ENCODE assay signal across 25 mouse cellular contexts in genomic region chr3:79703135-79703534, GRCm38 (mm10). TPM values are rescaled to one million over a fixed set of nuclear protein-coding genes. Genes with fewer than 3 reads are reported as not detected.
A peak's percentile ranks its signal among the peaks of the same experiment; 100 is the strongest.
DNase-seq lines count a peak whose midpoint lies in the region; ATAC-seq lines count a peak whose summit lies in the region.
"Had no signal": no experiment of that assay in that cellular context is flagged by ENCODE, and none has a peak within 500 bp of the region (broad histone marks: within the 10 kb centered on the region; RNA-seq: fewer than 3 reads in every experiment).

No protein-coding gene starts in this region.

- DNase-seq in cerebellum, postnatal 10 days = peak; percentile 34 to 54
- no peak for DNase-seq in cerebellum, adult 9-11 months
- DNase-seq in heart, adult 11 months = peak; percentile 28
- no peak for DNase-seq in heart, adult 18-20 months
- peak; percentile 33 for DNase-seq in layer of hippocampus, adult 9-11 months
- no peak for DNase-seq in layer of hippocampus, postnatal 36 days
- DNase-seq: adrenal gland, adult 8-10 months; adrenal gland, postnatal 25 days; cerebellum, adult 11 months; cerebellum, adult 2 months; cerebellum, postnatal 36 days; embryo, embryonic 11 days; gastrocnemius, postnatal 25 days had no signal

- no peaks in the 10 kb centered on the region for H3K9me3 ChIP-seq in forebrain, embryonic 12.5 days
- H3K9me3 ChIP-seq: embryonic facial prominence, embryonic 10.5 days; embryonic facial prominence, embryonic 13.5 days; forebrain, embryonic 13.5 days; hindbrain, embryonic 12.5 days; hindbrain, embryonic 15.5 days had no signal

- no peak for ATAC-seq in forebrain, embryonic 12.5 days (ENCODE audit: low FRiP score)
- ATAC-seq: activated CD4-positive, CD25-positive, alpha-beta regulatory T cell, adult 4 months; forebrain, embryonic 13.5 days; forebrain, embryonic 16.5 days had no signal

- WGBS in forebrain, embryonic 12.5 days = 87% methylated on average over 4 of the region's 4 CpGs

- no peaks in the 10 kb centered on the region for H3K4me1 ChIP-seq in forebrain, embryonic 12.5 days
- H3K4me1 ChIP-seq: embryonic facial prominence, embryonic 10.5 days; embryonic facial prominence, embryonic 13.5 days; forebrain, embryonic 13.5 days; hindbrain, embryonic 12.5 days; hindbrain, embryonic 15.5 days had no signal

- no peak overlapping the region for H3K4me3 ChIP-seq in forebrain, embryonic 12.5 days (replicated peaks)
- H3K4me3 ChIP-seq: embryonic facial prominence, embryonic 10.5 days; embryonic facial prominence, embryonic 13.5 days; erythroblast, embryonic 14.5 days; forebrain, embryonic 13.5 days; hindbrain, embryonic 12.5 days; hindbrain, embryonic 15.5 days had no signal

- no peak overlapping the region for H3K27ac ChIP-seq in forebrain, embryonic 12.5 days
- H3K27ac ChIP-seq: embryonic facial prominence, embryonic 10.5 days; embryonic facial prominence, embryonic 13.5 days; forebrain, embryonic 13.5 days; hindbrain, embryonic 12.5 days; hindbrain, embryonic 15.5 days had no signal

- H3K36me3 ChIP-seq in forebrain, embryonic 12.5 days (replicated peaks) = no peaks in the 10 kb centered on the region
- H3K36me3 ChIP-seq: embryonic facial prominence, embryonic 10.5 days; embryonic facial prominence, embryonic 13.5 days; hindbrain, embryonic 12.5 days; hindbrain, embryonic 15.5 days had no signal

- H3K9ac ChIP-seq in forebrain, embryonic 12.5 days = no peak overlapping the region
- H3K9ac ChIP-seq: embryonic facial prominence, embryonic 13.5 days; forebrain, embryonic 13.5 days; hindbrain, embryonic 12.5 days; hindbrain, embryonic 15.5 days had no signal

- no peaks in the 10 kb centered on the region for H3K27me3 ChIP-seq in forebrain, embryonic 12.5 days
- H3K27me3 ChIP-seq: embryonic facial prominence, embryonic 13.5 days; forebrain, embryonic 13.5 days; hindbrain, embryonic 12.5 days; hindbrain, embryonic 15.5 days had no signal

- H3K4me2 ChIP-seq in forebrain, embryonic 12.5 days = no peak overlapping the region
- H3K4me2 ChIP-seq: embryonic facial prominence, embryonic 13.5 days; forebrain, embryonic 13.5 days; heart, embryonic 11.5 days; hindbrain, embryonic 12.5 days; hindbrain, embryonic 15.5 days had no signal

RNA-seq across cellular contexts. Expression of gene Rxfp1, which starts 34.5 kb away (rescaled TPM):
- 1 to 10 TPM; 1.6 to 1.7 TPM for total RNA-seq in heart, adult 18-20 months (2021)
- total RNA-seq in layer of hippocampus, postnatal 36 days (2021) = 1 to 10 TPM; 8.1 to 8.4 TPM
- not detected in 2 replicates for polyA plus RNA-seq in forebrain, embryonic 12.5 days (2016; fragmentation: Nextera tagmentation; extraction: Ambion mirVana)
- total RNA-seq: gastrocnemius, postnatal 25 days; hematopoietic stem cell, adult 5-6 weeks had no signal
- polyA plus RNA-seq: activated CD4-positive, CD25-positive, alpha-beta regulatory T cell, adult 4 months; erythroblast, embryonic 14.5 days; forebrain, embryonic 13.5 days; hindbrain, embryonic 12.5 days; intestine, embryonic 14.5 days had no signal

Comparison
In these comparisons a context has a peak if more than half of its experiments do, and no peak if none do; other contexts are left out.
1. DNase-seq: peak in cerebellum, postnatal 10 days (2 of 2), heart, adult 11 months (single experiment) and layer of hippocampus, adult 9-11 months (single experiment); none in cerebellum, adult 9-11 months (single experiment), heart, adult 18-20 months (0 of 2) and layer of hippocampus, postnatal 36 days (0 of 2).